Mouse (Mus musculus) limb, embryonic 14.5 days (tissue): ENCODE data around the gene Mthfs. TPM values are rescaled to one million over a fixed set of nuclear protein-coding genes. Genes with fewer than 3 reads are reported as not detected.

Experiments used
- ATAC-seq: fragments of 200-750 bp; cut with Nextera tagmentation; 2 replicates; pipeline ENCODE4 v1.8.0; 2017; ENCODE audit warnings: low read depth, moderate number of reproducible peaks, moderate TSS enrichment; ENCODE audit not compliant: low FRiP score
- DNase-seq: peaks from one replicate; pipeline ENCODE4 v3.0.0-alpha.2; 2015; ENCODE audit warnings: low spot score
- H3K27ac ChIP-seq: fragments of 300-500 bp; sonication (generic); replicated peaks from 2 replicates; pipeline ENCODE4 v1.5.1; 2014; ENCODE audit warnings: low read depth, mild to moderate bottlenecking, low read length, moderate library complexity, mixed read lengths
- H3K27me3 ChIP-seq: fragments of 300-500 bp; sonication (generic); 2 replicates; pipeline ENCODE4 v1.6.1; 2014; ENCODE audit warnings: low read length, mixed read lengths; ENCODE audit not compliant: control insufficient read depth, insufficient read depth
- H3K36me3 ChIP-seq: fragments of 300-500 bp; sonication (generic); 2 replicates; pipeline ENCODE4 v1.6.1; 2014; ENCODE audit warnings: mild to moderate bottlenecking, low read length, moderate library complexity, mixed read lengths; ENCODE audit not compliant: control insufficient read depth, insufficient read depth
- H3K4me1 ChIP-seq: fragments of 300-500 bp; sonication (generic); 2 replicates; pipeline ENCODE4 v1.6.1; 2014; ENCODE audit warnings: antibody characterized with exemption, low read length, mixed read lengths; ENCODE audit not compliant: control insufficient read depth, insufficient read depth
- H3K4me2 ChIP-seq: fragments of 300-500 bp; sonication (generic); replicated peaks from 2 replicates; pipeline ENCODE4 v1.6.1; 2014; ENCODE audit warnings: low read depth, mild to moderate bottlenecking, low read length, moderate library complexity; ENCODE audit not compliant: severe bottlenecking
- H3K4me3 ChIP-seq: fragments of 300-500 bp; sonication (generic); replicated peaks from 2 replicates; pipeline ENCODE4 v1.5.1; 2014; ENCODE audit warnings: low read length
- H3K9ac ChIP-seq: fragments of 300-500 bp; sonication (generic); 2 replicates; pipeline ENCODE4 v1.6.1; 2014; ENCODE audit warnings: mild to moderate bottlenecking, low read depth, low read length, moderate library complexity; ENCODE audit not compliant: severe bottlenecking
- H3K9me3 ChIP-seq: fragments of 300-500 bp; sonication (generic); 2 replicates; pipeline ENCODE4 v1.6.1; 2016; ENCODE audit warnings: low read length; ENCODE audit not compliant: control insufficient read depth
- POLR2A ChIP-seq: fragments of 200-500 bp; IDR thresholded peaks from 2 replicates; pipeline ENCODE4 v1.8.0; 2012; ENCODE audit warnings: inconsistent platforms, mild to moderate bottlenecking, moderate library complexity, borderline replicate concordance; ENCODE audit not compliant: insufficient read depth, insufficient read length; ENCODE audit errors: extremely low read depth
- WGBS: fragments of 180-500 bp; shearing (Covaris S2); extraction: QIAGEN DNeasy Blood & Tissue Kit; methylation state at CpG from one replicate; pipeline ENCODE4 v1.1.7; 2014; 5-methylcytosine and 5-hydroxymethylcytosine counted together
- polyA plus RNA-seq, 2 experiments: library from polyadenylated mRNA; depleted of rRNA in 1 of 2; stranded (reverse) in 1 of 2; unstranded in 1 of 2; fragments of >200 nt; fragmentation: Nextera tagmentation in 1 of 2; extraction: Ambion mirVana in 1 of 2; gene quantifications; 2 replicates each; pipeline versions ENCODE4 v1.2.1 to v1.2.3; 2012 to 2014

Gene Mthfs
- polyA plus RNA-seq, 2 experiments = 20.1 to 28.2 TPM

DNA sequence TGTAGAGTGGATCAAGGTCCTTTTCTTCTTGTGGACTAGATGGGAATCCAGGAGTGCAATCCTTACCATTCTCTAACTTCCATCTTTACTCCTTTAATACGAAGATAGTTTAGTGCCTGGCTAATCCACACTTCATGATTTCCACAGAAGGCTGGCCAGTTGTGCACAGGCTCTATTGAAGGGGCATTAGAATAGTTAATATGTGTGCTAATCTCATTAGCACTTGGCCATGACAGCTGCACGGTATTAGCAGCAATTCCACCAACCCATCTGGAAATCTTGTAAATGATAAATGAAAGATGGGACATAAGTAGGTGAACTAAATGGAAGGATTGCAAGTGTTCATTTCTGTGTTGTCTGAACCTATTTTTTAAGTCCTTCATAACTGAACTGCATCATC lies 77.6 kb downstream of the Mthfs start:
- DNase-seq (no peak), ATAC-seq (no peak)
- no peak overlapping the region for H3K4me3 ChIP-seq
- no peak overlapping the region for H3K4me2 ChIP-seq
- H3K9ac ChIP-seq = no peak overlapping the region
- no peaks in the 10 kb centered on the region for H3K4me1 ChIP-seq
- H3K27ac ChIP-seq = no peak overlapping the region
- no peaks in the 10 kb centered on the region for H3K36me3 ChIP-seq
- no peaks in the 10 kb centered on the region for H3K9me3 ChIP-seq
- H3K27me3 ChIP-seq = no peaks in the 10 kb centered on the region
- WGBS = 77% methylated on average over 2 of the region's 2 CpGs
- TF ChIP-seq POLR2A = no peak

DNA sequence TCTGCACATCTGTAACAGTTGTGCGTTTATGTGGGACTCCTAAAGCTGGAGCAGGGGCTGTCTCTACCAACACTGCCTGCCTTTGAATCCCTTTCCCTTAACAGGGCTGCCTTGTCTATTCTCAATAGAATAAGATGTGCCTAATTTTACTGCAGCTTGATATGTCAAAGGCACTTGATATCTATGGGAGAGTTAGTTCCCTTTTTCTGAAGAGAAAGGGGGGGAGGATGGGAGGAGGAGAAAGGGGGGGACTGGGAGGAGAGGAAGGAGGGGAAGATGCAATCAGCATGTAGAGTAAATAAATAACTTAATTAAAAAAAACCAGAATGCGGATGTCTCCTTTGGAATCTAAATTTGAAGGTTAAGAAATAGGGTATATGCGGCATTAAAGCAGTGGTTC lies 82.9 kb downstream of the Mthfs start:
- no peak overlapping the region for H3K4me3 ChIP-seq
- no peaks in the 10 kb centered on the region for H3K9me3 ChIP-seq
- no peaks in the 10 kb centered on the region for H3K36me3 ChIP-seq
- H3K9ac ChIP-seq = no peak overlapping the region
- no peaks in the 10 kb centered on the region for H3K27me3 ChIP-seq
- H3K27ac ChIP-seq = no peak overlapping the region
- TF ChIP-seq POLR2A = no peak
- WGBS = 94% methylated on average over 3 of the region's 3 CpGs
- no peak overlapping the region for H3K4me2 ChIP-seq
- ATAC-seq (no peak), DNase-seq (no peak)
- H3K4me1 ChIP-seq = no peaks in the 10 kb centered on the region

DNA sequence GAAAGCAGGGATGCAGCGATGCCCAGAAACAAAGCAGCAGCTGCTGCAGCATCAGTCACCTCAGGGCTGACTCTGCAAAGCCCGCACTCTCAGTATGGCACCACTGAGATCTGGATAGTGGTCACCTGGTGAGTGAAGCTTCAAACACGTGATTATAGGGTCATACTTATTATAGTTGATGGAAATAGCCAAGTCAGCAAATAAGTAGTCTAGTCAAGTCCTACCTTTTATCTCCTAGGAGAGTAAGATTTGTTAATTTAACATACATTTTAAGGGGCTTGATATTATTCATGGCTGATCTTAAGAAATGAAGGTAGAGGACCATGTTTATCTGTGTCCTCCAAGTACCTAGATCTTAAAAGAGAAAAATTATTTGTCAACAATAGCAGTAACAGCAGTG lies 83.6 kb downstream of the Mthfs start:
- Histone ChIP-seq H3K9me3 (no peaks in the 10 kb centered on the region), H3K9ac (no peak overlapping the region), H3K36me3 (no peaks in the 10 kb centered on the region), H3K4me3 (no peak overlapping the region), H3K4me1 (no peaks in the 10 kb centered on the region), H3K27ac (no peak overlapping the region), H3K27me3 (no peaks in the 10 kb centered on the region), H3K4me2 (no peak overlapping the region)
- no peak for DNase-seq
- TF ChIP-seq POLR2A = no peak
- ATAC-seq = no peak
- WGBS = 71% methylated on average over 3 of the region's 3 CpGs

DNA sequence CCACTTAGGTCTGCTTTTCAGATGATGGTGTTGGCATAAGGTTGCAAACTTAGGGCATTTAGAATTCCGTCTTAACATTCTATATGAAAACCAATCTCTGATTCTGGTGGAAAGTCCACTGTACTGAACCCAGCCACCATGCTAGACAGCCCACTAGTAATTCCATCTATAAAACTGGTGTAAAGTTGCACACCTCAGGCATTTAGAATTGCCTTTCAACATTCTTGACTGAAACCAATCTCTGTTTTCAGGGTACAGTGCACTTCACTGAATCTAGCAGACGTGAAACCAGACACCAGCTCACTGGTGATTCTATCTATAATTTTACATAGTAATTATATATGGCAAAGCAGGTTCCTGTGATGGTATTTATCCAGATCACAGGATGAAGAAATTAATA lies 95.2 kb downstream of the Mthfs start:
- TF ChIP-seq POLR2A = no peak
- Histone ChIP-seq H3K27me3 (no peaks in the 10 kb centered on the region), H3K4me2 (no peak overlapping the region), H3K36me3 (no peaks in the 10 kb centered on the region), H3K4me3 (no peak overlapping the region), H3K9ac (no peak overlapping the region), H3K9me3 (no peaks in the 10 kb centered on the region), H3K4me1 (no peaks in the 10 kb centered on the region), H3K27ac (no peak overlapping the region)
- no peak for DNase-seq
- no peak for ATAC-seq
- 68% methylated on average over 2 of the region's 2 CpGs for WGBS

DNA sequence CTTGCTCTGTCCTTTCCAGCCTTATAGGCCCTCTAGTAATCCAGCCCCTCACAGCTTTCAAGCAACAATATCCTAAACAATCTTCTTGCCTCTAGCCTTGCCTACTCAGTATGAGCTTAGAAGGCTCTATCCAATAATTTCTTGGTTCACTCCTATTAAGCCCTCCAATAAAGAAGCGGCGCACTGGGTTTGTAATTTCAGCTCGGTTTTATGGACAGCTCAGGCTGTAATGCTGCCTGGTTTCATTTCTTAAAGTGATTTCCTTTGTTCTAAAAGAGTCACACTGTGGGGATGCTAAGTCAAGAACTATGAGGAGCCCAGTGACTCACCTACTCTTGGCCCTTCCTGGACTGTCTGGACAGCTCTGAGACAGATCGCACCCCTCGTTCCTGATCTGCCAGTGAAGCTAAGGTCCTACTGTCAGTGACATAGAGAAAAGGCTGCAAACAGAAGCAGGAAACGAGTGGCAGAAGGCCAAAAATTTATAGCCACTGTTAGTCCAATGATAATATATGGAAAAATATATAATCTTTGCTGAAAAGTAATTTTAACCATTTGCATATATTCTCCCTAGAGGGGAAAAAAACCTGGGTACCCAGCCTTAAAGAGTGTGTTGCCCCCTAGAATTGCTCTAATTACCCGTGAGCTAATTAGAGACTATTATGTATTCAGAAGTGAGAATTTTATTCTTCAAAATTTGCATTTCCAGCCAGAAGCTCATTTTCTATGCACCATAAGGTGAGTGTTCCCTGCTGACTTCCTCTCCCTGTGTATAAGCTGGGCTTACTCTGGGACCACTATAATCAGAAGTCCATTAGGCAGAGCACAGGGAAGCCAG lies 98.1 kb downstream of the Mthfs start:
- Histone ChIP-seq H3K4me1 (no peaks in the 10 kb centered on the region), H3K27ac (no peak overlapping the region), H3K27me3 (no peaks in the 10 kb centered on the region), H3K36me3 (no peaks in the 10 kb centered on the region), H3K9ac (no peak overlapping the region), H3K4me2 (no peak overlapping the region), H3K4me3 (no peak overlapping the region), H3K9me3 (no peaks in the 10 kb centered on the region)
- 54% methylated on average over 7 of the region's 7 CpGs for WGBS
- ATAC-seq = no peak
- no peak for DNase-seq
- no peak for TF ChIP-seq POLR2A

DNA sequence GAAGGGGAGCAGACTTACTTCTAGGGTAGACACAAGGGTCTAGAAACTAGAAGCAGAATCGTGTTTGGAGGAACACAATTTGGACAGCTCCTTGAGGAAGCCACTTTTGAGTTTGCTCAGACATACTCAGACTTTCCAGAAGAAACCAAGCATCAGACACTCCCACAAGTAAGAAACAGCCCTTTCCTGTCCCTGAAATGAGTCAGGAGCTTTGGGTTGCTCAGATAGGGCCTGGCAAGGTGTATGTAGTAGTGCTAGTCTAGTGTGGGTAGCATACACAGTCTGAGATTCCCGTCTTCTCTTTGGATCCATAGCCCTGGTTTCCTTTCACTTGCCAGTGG lies 98.7 kb downstream of the Mthfs start:
- Histone ChIP-seq H3K9me3 (no peaks in the 10 kb centered on the region), H3K9ac (no peak overlapping the region), H3K27ac (no peak overlapping the region), H3K27me3 (no peaks in the 10 kb centered on the region), H3K36me3 (no peaks in the 10 kb centered on the region), H3K4me2 (no peak overlapping the region), H3K4me1 (no peaks in the 10 kb centered on the region), H3K4me3 (no peak overlapping the region)
- TF ChIP-seq POLR2A = no peak
- 77% methylated on average over 2 of the region's 2 CpGs for WGBS
- ATAC-seq (no peak), DNase-seq (no peak)
